Mouse (Mus musculus) liver (tissue): Measurements from ENCODE around the gene Car5b.

Source experiments
- DNase-seq: peaks from one replicate; pipeline ENCODE4 v3.0.0-alpha.2; 2020; ENCODE audit warnings: mixed read lengths

Car5b gene

DNA sequence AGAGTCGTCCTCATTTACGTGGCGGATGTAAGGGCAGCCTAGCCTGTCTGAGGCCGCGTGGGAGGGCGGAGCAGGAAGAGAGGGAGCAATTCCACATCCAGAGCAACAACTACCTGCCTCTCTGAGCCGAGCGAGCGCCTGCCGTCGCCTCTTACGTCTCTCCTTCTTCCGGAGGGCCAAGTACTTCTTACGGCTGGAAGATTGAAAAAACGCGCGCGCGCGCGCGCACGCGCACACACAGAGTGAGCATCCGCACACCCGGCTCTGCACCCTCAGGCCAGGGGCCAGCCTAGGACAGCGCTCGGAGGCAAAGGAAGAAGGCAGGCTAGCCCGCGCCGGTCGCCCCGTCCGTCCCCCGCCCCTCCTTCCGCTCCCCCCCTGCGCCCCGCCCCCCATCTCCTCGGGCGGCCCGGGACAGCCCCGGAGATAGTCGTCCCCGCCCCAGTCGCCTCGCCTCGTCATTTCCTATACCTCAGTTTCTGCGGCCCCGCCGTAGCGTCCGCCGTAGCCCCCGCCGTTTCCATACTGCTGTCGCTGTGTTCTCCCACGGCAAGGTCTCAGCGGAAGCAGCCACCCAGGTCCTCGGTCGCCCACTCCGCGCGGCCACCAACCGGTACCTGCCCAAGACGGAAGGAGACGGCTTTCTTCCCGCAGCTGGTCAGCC, 69.9 kb downstream of the Car5b start:
- DNase-seq, result peak; percentile 88

DNA sequence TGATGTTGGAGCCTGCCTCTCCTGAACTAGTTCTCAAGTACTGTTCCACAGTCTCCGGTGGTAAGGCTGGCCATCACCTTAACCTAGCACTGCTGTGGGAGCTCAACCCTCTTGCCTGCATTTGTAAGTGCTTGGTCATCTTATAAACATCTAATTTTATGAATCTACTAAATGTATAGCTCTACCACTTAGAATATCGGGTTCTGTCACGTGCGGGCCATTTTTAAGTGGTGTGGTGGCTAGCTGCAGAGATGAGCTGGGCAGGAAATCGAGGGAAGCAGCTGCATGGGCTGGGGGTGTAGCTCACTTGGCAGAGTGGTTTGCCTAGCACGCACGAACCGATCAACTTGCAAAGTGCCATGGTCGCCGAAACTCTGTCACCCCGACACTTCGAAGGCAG, 70.4 kb downstream of the Car5b start:
- no peak for DNase-seq

DNA sequence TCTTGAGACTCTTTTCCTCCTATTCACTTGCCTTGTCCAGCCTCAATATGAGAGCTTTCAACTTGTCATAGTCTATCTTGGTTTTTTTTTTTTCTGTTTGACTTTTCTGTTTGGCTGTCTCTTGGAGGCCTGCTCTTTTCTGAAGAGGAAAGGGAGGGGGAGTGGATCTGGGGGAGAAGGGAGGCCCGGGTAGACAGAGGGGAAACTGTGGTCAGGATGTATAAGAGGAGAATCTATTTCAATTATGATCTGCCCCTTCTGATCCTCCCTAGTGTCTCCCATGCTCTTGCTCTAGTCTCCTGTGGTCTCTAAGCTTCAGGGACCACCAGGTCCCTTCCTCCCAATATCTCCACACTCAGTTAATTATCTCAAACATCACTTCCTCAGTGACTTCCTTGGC, 76.2 kb downstream of the Car5b start:
- no peak for DNase-seq

GRCm38 (mm10) chrX:163944381-163944780, 83.4 kb downstream of the Car5b start:
- no peak for DNase-seq

DNA sequence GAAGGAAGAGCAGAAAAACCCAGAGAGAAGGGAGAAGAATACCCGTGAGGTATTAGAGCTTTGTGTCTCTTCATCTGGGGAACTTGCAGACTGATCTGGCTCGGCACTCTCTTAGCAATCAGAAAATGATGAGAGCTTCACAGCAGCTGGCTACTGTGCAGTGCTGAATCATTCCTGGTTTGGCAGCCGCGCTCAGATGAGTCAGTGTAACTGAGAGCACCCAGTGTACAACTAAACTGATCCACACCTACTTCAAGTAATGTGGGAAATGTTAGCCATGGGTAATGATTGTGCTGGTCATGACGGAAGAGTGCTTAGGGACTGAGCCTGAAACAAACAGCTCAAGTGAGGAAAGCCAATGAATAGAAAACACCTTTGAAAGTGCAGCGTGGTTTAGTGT, 89.2 kb downstream of the Car5b start:
- no peak for DNase-seq

DNA sequence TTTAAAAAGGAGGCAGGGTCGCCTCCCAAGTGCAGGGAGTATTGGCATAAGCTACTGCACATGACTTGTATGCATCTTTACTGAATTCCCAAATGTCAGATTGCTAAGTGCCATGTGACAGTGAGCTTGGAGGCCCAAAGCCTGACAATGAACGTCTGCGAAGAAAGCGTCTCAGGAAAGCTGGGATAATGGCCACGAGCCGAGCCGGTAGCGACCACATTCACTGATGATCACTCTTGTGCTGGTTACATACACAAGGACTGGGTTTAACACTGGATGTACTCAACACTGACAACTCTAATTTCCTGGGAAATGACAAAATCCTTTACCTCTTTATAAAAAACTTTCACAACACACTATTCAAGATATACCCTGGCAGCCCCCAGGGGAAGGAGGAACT, 93.1 kb downstream of the Car5b start:
- no peak for DNase-seq

DNA sequence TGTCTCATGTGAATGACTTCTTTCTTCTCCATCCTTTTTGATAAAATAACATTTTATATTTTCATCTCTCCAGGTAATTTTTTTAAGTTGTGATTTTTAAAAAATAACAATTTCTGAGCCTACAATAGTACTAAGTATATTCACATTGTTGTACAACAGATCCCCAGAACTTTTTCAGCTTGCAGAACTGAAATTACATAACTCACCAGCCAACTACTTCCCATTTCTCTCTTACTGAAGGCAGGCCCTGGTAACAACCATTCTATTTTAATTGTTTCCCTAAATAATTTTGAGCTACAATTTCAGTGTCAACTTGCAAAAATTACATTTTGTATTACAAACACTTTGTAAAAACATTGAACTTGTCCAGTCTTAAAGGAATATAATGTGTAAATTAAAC, 98.2 kb downstream of the Car5b start:
- DNase-seq, result no peak
